Mouse (Mus musculus) kidney, embryonic 16.5 days (tissue): ENCODE results near the gene Dcdc2b. TPM values are rescaled to one million over a fixed set of nuclear protein-coding genes. Genes with fewer than 3 reads are reported as not detected.
A peak's percentile ranks its signal among the peaks of the same experiment; 100 is the strongest.

ENCODE experiments used
- ATAC-seq: fragments of 200-750 bp; cut with Nextera tagmentation; 2 replicates; pipeline ENCODE4 v1.8.0; 2017; ENCODE audit warnings: moderate TSS enrichment; ENCODE audit not compliant: low FRiP score, low TSS enrichment
- H3K27ac ChIP-seq: fragments of 300-500 bp; sonication (generic); 2 replicates; pipeline ENCODE4 v1.5.1; 2014; ENCODE audit warnings: low read length
- H3K27me3 ChIP-seq: fragments of 300-500 bp; sonication (generic); 2 replicates; pipeline ENCODE4 v1.6.1; 2014; ENCODE audit warnings: low read length, control low read depth, mixed read lengths; ENCODE audit not compliant: insufficient read depth
- H3K36me3 ChIP-seq: fragments of 300-500 bp; sonication (generic); 2 replicates; pipeline ENCODE4 v1.6.1; 2014; ENCODE audit warnings: low read length, control low read depth, mixed read lengths; ENCODE audit not compliant: insufficient read depth
- H3K4me1 ChIP-seq: fragments of 300-500 bp; sonication (generic); 2 replicates; pipeline ENCODE4 v1.6.1; 2014; ENCODE audit warnings: low read length, control low read depth, mixed read lengths; ENCODE audit not compliant: insufficient read depth
- H3K4me2 ChIP-seq: fragments of 300-500 bp; sonication (generic); replicated peaks from 2 replicates; pipeline ENCODE4 v1.6.1; 2014; ENCODE audit warnings: low read depth, low read length
- H3K4me3 ChIP-seq: fragments of 300-500 bp; sonication (generic); 2 replicates; pipeline ENCODE4 v1.5.1; 2014; ENCODE audit warnings: mild to moderate bottlenecking, low read length
- H3K9ac ChIP-seq: fragments of 300-500 bp; sonication (generic); replicated peaks from 2 replicates; pipeline ENCODE4 v1.6.1; 2014; ENCODE audit warnings: low read length
- H3K9me3 ChIP-seq: fragments of 300-500 bp; sonication (generic); 2 replicates; pipeline ENCODE4 v1.6.1; 2016; ENCODE audit warnings: low read length, control low read depth
- WGBS: fragments of 180-500 bp; shearing (Covaris S2); extraction: QIAGEN DNeasy Blood & Tissue Kit; methylation state at CpG from one replicate; pipeline ENCODE4 v1.1.7; 2014; 5-methylcytosine and 5-hydroxymethylcytosine counted together
- polyA plus RNA-seq: library from polyadenylated mRNA; unstranded; fragments of >200 nt; fragmentation: Nextera tagmentation; extraction: Ambion mirVana; gene quantifications from 2 replicates; pipeline ENCODE4 v1.2.1, GENCODE M21; 2015

Gene Dcdc2b
- polyA plus RNA-seq, 1 experiment from 2014 or later, result 2.6 TPM

DNA sequence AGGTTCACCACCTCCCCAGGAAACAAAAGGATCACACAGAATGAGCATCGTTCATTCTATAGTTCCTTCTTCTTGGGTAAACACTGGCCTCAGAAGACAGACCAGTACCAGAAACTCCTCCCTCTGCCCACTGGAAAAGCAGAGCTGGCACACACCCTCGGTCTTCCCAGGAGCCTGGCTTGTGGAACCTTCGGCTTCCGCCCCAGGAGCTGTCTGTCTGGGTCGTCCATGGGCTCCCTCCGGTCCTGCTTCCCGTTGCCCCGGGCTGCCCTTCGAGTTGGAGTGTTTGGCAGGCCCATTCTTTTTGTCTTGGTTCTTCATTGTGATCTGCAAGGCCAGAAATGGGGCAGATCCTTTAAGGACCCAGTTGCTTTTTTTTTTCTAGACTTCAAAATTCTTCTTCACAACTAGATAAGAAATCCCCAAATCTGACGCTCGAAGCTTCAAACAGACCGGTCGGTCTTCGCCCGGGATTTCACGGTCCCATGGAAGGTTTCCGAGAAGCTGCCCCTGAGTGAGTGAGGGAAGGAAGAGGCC is 26.1 kb upstream of the Dcdc2b start:
- WGBS, result 2% methylated on average over 17 of the region's 17 CpGs
- Histone ChIP-seq H3K4me1 (peaks cover 27% of the 10 kb centered on the region), H3K9me3 (no peaks in the 10 kb centered on the region), H3K36me3 (peaks cover 37% of the 10 kb centered on the region), H3K4me2 (peak overlapping the region; percentile 69), H3K27ac (peak overlapping the region; percentile 95), H3K27me3 (no peaks in the 10 kb centered on the region), H3K4me3 (peak overlapping the region; percentile 65), H3K9ac (peak overlapping the region; percentile 77)
- no peak for ATAC-seq

DNA sequence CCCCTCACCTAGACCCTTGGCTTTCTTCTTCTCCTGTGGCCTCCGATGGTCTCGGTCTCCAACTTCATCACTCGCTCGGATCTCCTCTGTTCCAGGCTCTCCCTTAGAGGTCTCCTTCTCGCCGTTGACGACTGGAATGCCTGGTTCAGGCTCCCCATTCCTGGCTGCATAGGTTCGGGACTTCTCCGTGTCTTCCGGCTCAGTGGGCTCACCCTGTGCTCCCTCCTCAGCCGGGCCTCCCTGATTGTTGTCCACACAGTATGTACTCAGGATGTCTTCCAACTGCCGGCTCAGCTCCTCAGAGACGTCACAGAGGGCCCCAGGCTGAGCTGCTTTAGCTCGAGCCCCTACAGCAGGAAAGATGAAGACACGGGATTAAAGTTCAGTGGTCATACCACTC is 25.2 kb upstream of the Dcdc2b start:
- Histone ChIP-seq H3K27ac (no peak overlapping the region), H3K36me3 (peaks cover 43% of the 10 kb centered on the region), H3K9me3 (no peaks in the 10 kb centered on the region), H3K4me2 (peak overlapping the region; percentile 69), H3K27me3 (no peaks in the 10 kb centered on the region), H3K4me3 (peak overlapping the region; percentile 65; the same call in 1 of the 2 replicates), H3K4me1 (peaks cover 27% of the 10 kb centered on the region), H3K9ac (peak overlapping the region; percentile 77)
- no peak for ATAC-seq
- WGBS, result 83% methylated on average over 15 of the region's 15 CpGs

DNA sequence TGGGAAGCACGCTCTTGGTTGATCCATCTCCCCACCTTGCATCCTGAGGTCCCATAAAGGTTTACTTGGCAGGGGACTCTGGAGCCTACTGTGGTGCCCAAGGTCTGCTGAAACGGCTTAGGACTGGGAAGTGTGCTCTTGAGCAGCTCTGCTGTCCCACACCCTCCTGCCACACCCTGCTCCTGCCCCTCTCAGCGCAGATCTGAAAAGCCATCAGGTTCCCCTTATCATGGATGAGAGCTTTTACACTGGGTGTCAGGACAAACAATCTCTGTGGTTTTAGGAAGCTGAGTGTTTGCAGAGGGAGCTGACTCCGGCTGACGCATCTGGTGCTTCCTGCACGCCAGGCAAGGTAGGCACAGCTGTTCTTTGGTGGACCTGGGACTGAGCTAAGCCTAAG is 19.8 kb upstream of the Dcdc2b start:
- Histone ChIP-seq H3K4me1 (peaks cover 6% of the 10 kb centered on the region; the same call in 1 of the 2 replicates), H3K36me3 (peaks cover 91% of the 10 kb centered on the region), H3K27ac (no peak overlapping the region), H3K4me2 (no peak overlapping the region), H3K9me3 (no peaks in the 10 kb centered on the region), H3K27me3 (no peaks in the 10 kb centered on the region), H3K4me3 (no peak overlapping the region), H3K9ac (no peak overlapping the region)
- ATAC-seq, result no peak
- 92% methylated on average over 6 of the region's 6 CpGs for WGBS

DNA sequence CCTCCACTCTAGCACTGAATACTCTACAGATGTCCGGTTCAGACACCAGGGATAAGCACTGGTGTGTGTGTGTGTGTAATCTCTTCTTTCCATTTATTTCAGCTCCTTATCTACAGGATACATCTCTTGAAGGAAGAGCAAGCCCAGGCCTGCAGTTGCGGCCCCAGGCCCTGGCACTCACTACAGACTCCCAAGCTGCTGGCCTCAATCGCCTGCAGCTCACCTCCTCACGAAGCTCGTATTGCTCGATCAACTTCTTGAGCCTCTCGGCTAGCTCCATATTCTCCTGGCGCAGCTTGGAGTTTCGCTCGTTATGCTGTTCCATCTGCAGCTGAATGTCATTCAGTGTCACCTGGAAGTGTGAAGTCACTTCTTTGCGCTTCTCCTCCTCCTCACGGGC is 17.8 kb upstream of the Dcdc2b start:
- no peaks in the 10 kb centered on the region for H3K27me3 ChIP-seq
- H3K4me1 ChIP-seq, result no peaks in the 10 kb centered on the region
- no peak overlapping the region for H3K4me3 ChIP-seq
- no peak for ATAC-seq
- H3K9ac ChIP-seq, result no peak overlapping the region
- peaks cover 94% of the 10 kb centered on the region for H3K36me3 ChIP-seq
- no peaks in the 10 kb centered on the region for H3K9me3 ChIP-seq
- no peak overlapping the region for H3K4me2 ChIP-seq
- no peak overlapping the region for H3K27ac ChIP-seq
- WGBS, result 91% methylated on average over 12 of the region's 12 CpGs

DNA sequence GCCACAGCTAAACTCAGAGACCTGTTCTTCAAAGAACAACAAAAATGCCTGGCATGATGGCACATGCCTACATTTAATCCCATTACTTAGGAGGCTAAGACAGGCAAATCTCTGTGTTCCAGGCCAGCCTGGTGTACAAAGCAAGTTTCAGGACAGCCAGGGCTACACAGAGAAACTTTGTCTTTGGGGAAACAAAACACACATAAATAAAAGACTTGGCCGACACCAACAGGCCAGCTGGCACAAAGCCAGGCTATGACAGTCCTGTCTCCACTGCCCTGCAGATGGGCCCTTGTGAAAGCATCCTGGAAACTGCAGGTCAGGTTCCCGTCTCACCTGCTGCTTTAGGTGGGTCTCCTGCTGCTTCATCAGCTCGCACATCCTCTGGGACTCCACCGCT is 16.9 kb upstream of the Dcdc2b start:
- Histone ChIP-seq H3K4me3 (no peak overlapping the region), H3K9ac (no peak overlapping the region), H3K36me3 (peaks cover 94% of the 10 kb centered on the region), H3K4me1 (peaks cover under 1% of the 10 kb centered on the region; the same call in 1 of the 2 replicates), H3K27me3 (no peaks in the 10 kb centered on the region), H3K27ac (no peak overlapping the region), H3K9me3 (no peaks in the 10 kb centered on the region), H3K4me2 (no peak overlapping the region)
- WGBS, result 71% methylated on average over 4 of the region's 4 CpGs
- no peak for ATAC-seq

DNA sequence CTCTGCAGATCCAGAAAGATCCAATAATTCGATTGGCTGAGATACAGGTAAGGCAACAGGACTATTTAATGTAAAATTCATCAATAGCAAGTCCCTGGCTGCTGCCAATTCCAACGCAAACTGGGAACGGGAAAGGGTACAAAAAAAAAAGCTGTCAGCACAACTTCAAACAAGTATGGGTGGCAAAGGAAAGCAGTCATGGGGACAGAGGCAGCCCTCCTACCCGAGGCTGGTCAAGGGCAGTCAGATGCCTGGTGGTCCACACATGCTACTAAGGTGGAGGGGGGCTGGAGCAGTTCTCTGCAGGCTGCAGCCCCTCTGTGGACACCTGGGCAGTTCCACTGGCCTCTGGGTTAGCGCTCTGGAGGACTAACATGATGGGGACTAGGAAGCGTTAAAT is 12.0 kb upstream of the Dcdc2b start:
- no peak overlapping the region for H3K4me3 ChIP-seq
- 77% methylated on average over 6 of the region's 6 CpGs for WGBS
- ATAC-seq, result no peak
- no peak overlapping the region for H3K4me2 ChIP-seq
- H3K27ac ChIP-seq, result no peak overlapping the region
- peaks cover 34% of the 10 kb centered on the region for H3K4me1 ChIP-seq
- H3K9ac ChIP-seq, result no peak overlapping the region
- no peaks in the 10 kb centered on the region for H3K27me3 ChIP-seq
- peaks cover 51% of the 10 kb centered on the region for H3K36me3 ChIP-seq
- no peaks in the 10 kb centered on the region for H3K9me3 ChIP-seq

DNA sequence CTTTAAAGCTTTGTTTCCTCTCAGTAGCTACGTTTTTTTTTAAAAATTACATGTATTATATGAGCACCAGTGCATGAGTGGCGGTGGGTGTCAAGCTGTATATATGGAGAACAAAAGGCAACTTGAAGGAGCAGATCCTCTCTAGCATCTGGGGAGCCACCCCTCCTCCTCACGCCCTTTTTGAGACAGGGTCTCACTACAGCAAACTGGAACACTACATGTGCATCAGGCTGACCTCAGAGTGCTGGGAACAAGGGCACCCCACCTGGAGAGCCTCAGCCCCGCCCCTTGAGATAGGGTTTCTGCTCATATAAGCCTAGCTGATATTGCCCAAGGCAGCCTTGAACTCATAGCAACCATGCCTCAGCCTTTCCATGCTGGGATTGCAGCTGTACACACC is 11.4 kb upstream of the Dcdc2b start:
- no peaks in the 10 kb centered on the region for H3K9me3 ChIP-seq
- H3K36me3 ChIP-seq, result peaks cover 49% of the 10 kb centered on the region
- peak overlapping the region; percentile 81 for H3K4me2 ChIP-seq
- ATAC-seq, result no peak
- no peaks in the 10 kb centered on the region for H3K27me3 ChIP-seq
- H3K27ac ChIP-seq, result peak overlapping the region; percentile 93; the same call in 1 of the 2 replicates
- WGBS, result 48% methylated on average over 4 of the region's 4 CpGs
- no peak overlapping the region for H3K4me3 ChIP-seq
- peaks cover 34% of the 10 kb centered on the region for H3K4me1 ChIP-seq
- peak overlapping the region; percentile 90 for H3K9ac ChIP-seq

DNA sequence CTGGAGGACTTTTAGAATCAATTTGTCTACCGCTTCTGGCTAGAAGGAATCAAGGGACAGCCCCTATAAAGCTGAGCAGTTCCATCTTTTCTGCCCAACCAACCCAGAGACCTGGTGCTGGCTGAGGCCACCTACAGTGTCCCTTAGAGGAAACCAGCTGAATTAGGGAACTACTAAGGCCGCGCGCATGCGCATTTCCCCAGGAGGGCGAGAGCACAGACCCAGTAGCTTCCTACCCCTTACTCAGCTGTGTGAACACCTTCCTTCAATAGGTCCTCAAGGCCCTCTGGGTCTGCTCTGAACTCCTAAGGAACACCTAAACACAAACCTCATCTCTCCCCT is 10.9 kb upstream of the Dcdc2b start:
- peak overlapping the region; percentile 90 for H3K9ac ChIP-seq
- peak overlapping the region; percentile 82 for H3K4me3 ChIP-seq
- H3K4me2 ChIP-seq, result peak overlapping the region; percentile 81
- H3K27ac ChIP-seq, result peak overlapping the region; percentile 93
- WGBS, result under 1% methylated on average over 6 of the region's 6 CpGs
- peak; percentile 24 for ATAC-seq
- H3K36me3 ChIP-seq, result peaks cover 44% of the 10 kb centered on the region
- H3K9me3 ChIP-seq, result no peaks in the 10 kb centered on the region
- H3K27me3 ChIP-seq, result no peaks in the 10 kb centered on the region
- peaks cover 34% of the 10 kb centered on the region for H3K4me1 ChIP-seq

DNA sequence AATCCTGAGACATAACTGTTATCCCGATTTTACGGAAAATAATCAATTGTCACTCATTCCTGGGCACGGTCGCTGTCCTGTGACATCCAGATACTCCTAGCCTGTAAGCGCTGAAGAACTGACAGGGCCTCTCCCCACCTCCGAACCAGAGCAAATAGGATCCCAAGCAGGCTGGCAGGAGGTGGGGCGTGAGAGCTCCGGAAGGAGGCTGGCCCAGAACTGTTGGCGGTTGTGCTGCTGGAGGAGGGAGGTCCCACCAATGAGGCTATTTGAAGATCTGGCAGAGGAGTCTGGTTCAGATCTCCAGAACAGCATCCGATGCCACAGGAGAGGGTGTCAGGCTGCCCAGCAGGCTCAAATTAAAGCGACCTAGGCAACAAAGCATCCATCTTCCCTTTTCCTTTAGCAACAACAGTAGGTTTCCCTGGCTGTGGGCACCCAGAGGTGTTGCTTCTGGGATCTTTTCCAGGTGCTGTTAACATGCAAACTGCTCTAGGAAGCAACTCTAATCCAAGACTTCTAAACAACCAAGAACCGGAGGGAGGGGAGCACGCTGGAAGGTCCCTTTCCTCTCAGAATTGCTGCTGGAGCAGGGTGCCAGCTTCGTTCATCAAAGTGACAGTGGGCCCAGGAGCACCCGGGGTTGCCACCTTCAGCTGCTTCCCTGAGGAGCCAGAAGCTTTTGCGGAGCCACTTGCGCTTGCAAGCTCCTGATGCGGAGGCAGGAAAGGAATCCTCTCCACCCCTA is 10.4 kb upstream of the Dcdc2b start:
- Histone ChIP-seq H3K9me3 (no peaks in the 10 kb centered on the region), H3K4me1 (peaks cover 34% of the 10 kb centered on the region), H3K36me3 (peaks cover 39% of the 10 kb centered on the region), H3K27ac (peak overlapping the region; percentile 93), H3K4me3 (peak overlapping the region; percentile 82), H3K27me3 (no peaks in the 10 kb centered on the region), H3K4me2 (peak overlapping the region; percentile 81), H3K9ac (peak overlapping the region; percentile 90)
- WGBS, result under 1% methylated on average over 18 of the region's 18 CpGs
- peak; percentile 93 for ATAC-seq

DNA sequence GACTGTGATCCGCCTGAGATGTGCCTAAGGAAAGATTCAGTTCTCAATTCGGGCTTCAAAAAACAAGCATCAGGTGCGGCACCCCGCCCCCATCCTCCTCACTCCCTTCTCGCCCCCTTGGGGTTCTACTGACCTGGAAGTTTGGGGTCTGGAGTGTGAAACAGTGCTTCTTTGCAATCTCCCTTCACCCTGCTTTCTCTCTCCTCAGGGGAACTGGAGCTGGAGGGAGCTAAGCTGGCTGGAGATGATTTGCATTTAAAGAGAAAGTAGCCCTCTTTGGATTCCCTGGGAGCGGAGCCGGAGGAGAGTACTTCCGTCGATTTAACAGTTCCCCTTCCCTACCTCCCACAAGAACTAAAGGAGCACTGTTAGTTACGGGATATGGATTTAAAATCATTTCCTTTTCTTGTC is 9.6 kb upstream of the Dcdc2b start, which contains the start of gene Ccdc28b:
Ccdc28b (minus strand) TSS at position 267 of the 411 bp plus-strand sequence.
- peak within 1 kb of the TSS; percentile 93 for H3K27ac ChIP-seq
- H3K4me3 ChIP-seq, result peak within 1 kb of the TSS; percentile 82
- H3K4me2 ChIP-seq, result peak within 1 kb of the TSS; percentile 81
- H3K9ac ChIP-seq, result peak within 1 kb of the TSS; percentile 90
- peaks cover 36% of the 10 kb centered on the region for H3K4me1 ChIP-seq
- under 1% methylated on average over 10 of the region's 10 CpGs for WGBS
- peak; percentile 36; the same call in 1 of the 2 replicates for ATAC-seq
- H3K9me3 ChIP-seq, result no peaks in the 10 kb centered on the region
- peaks cover 31% of the 10 kb centered on the region for H3K36me3 ChIP-seq
- H3K27me3 ChIP-seq, result no peaks in the 10 kb centered on the region
